Mouse (Mus musculus) layer of hippocampus, postnatal 10 days (tissue): ENCODE measurements at regions not wholly inside any gene's neighbourhood (a gene's known extent, or its start where the extent isn't known, plus 50 kb on each side); places are given as distances from the start of the nearest gene placed in this dataset.

Experiments
- DNase-seq, 2 experiments: peaks; one replicate each; pipeline ENCODE4 v3.0.0; 2021; ENCODE audit warnings: low spot score in 2 of 2
- microRNA-seq, 2 experiments: library from miRNA; unstranded; fragments of <30 nt; microRNA quantifications; one replicate each; pipeline ENCODE4 v1.2.0; 2021

- DNase-seq = peak in 1 of 2 experiments; percentile 29
Observed at GRCm38 (mm10) chr14:64594021-64594561, 490.0 kb downstream of the Prss52 start.

- peak; percentile 42 to 50 for DNase-seq
Observed at GRCm38 (mm10) chr14:64594811-64595522, 490.9 kb downstream of the Prss52 start.

GRCm38 (mm10) chr14:64595523-64595889 is 491.4 kb downstream of the Prss52 start:
- DNase-seq = peak; percentile 55 to 67

GRCm38 (mm10) chr14:64595891-64596290 is 491.8 kb downstream of the Prss52 start:
- DNase-seq = peak; percentile 41 to 49

- DNase-seq = no peak
Observed at GRCm38 (mm10) chr14:64597218-64597617, 493.1 kb downstream of the Prss52 start.

Small RNAs in the stretch of these regions (microRNA-seq; reads per million reads assigned to microRNA genes)
- gene Mir124a-1 (2.0 to 2.9 reads per million in 2 experiments), gene Mir3078 (23.4 to 43.3 reads per million in 2 experiments)
